Mouse (Mus musculus) retina, embryonic 14.5 days (tissue): ENCODE measurements around the gene Ybx2.
"Not testable (repeated sequence)": the region's sequence is repeated elsewhere in the genome, so short reads cannot be mapped to it uniquely, and the experiment has no call there.

Experiments
- DNase-seq: peaks from one replicate; pipeline ENCODE4 v3.0.0-alpha.2; 2015; ENCODE audit warnings: low spot score

The Ybx2 gene

DNA sequence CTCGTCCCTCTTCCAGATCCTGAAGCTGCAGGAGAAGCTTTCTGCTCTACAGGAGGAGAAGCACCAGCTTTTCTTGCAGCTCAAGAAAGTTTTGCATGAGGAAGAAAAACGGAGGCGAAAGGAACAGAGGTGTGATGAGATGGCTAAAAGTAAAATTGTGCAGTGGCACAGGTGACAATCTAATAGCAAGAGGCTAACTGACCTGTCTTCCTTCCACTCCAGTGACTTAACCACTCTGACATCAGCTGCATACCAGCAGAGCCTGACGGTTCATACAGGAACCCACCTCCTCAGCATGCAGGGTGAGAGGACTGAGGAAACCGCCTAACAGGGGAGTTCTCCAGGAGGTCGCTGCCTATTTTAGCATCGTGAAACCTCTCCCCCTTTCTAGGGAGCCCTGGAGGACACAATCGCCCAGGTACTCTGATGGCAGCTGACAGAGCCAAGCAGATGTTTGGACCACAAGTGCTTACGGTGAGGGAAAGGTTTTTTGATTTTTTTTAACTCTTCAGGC, 20.6 kb upstream of the Ybx2 start:
- no peak for DNase-seq

GRCm38 (mm10) chr11:69915667-69916627, 19.6 kb upstream of the Ybx2 start:
- DNase-seq: no peak

DNA sequence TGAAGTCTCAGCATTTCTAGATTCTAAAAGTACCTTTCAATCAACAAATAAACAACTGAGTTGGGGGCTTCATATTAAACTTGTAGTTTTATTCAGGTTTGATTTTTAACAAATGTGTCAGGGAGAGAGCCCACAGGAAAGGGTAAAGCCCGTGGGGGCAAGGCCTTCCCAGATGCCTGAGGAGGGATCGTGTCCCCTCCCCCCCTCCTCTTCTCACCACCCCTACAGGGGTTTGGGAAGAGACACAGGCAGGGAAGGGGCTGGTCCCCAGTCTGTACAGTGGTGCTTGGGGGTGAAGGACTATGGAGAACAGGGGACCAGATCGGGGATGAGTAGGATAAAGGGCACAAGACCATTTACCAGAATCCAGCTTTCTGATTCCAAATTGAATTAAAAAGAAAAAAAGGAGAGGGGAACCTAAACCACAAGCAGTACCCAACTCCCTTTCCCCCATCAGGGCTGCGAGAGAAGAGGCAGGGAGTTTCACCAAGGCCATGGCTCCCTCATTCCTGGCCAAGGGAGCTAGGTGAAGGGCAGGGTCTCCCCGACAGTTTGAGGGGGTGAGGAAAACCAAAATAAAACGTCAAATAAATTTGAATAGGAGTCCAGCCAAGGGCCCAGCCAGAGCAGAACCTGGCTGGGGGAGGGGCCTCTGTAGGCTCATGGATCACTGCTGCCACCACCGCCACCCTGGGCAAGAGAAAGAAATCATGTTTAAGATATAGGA, 18.8 kb upstream of the Ybx2 start:
- not testable (repeated sequence) for DNase-seq

DNA sequence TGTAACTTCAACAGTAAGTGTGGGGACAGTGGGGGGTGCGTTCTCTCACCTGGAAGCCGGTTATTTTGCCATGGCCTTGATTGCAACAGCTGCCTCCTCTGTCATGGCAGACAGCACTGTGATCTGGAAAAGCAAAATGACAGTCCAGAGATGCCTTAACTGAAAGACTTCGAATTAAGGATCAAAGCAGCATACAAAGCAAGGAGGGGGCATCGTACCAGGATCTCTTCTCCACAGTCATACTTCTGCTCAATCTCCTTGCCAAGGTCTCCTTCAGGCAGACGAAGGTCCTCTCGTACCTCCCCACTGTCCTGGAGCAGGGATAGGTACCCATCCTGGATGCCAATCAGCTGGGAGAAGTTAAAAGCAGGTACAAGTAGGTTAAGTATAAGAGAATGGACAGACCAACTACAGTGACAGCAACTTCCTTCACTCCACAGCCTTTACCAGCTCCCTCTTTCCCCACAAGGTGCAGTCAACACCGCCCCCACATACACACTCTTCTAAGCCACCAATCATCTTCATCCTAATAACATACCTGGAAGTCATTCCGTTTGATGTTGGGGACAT, 18.1 kb upstream of the Ybx2 start:
- DNase-seq: no peak

- no peak for DNase-seq
Measured at GRCm38 (mm10) chr11:69918118-69918517, 17.5 kb upstream of the Ybx2 start.

GRCm38 (mm10) chr11:69919053-69919452, 16.5 kb upstream of the Ybx2 start:
- no peak for DNase-seq

- peak; percentile 74 for DNase-seq
Measured at GRCm38 (mm10) chr11:69919661-69920265, 15.8 kb upstream of the Ybx2 start.

GRCm38 (mm10) chr11:69920266-69921031, 15.1 kb upstream of the Ybx2 start:
- DNase-seq: peak; percentile 42

GRCm38 (mm10) chr11:69921114-69922011, 14.2 kb upstream of the Ybx2 start, which contains the start of gene Eif5a:
Eif5a (minus strand) TSS chr11:69921958.
- peak; percentile 100 for DNase-seq

GRCm38 (mm10) chr11:69922012-69922756, 13.4 kb upstream of the Ybx2 start:
- no peak for DNase-seq

- DNase-seq: no peak
Measured at GRCm38 (mm10) chr11:69922796-69923195, 12.8 kb upstream of the Ybx2 start.

GRCm38 (mm10) chr11:69927501-69927900, 8.1 kb upstream of the Ybx2 start:
- no peak for DNase-seq

- no peak for DNase-seq
Measured at GRCm38 (mm10) chr11:69929712-69930111, 5.9 kb upstream of the Ybx2 start.

DNA sequence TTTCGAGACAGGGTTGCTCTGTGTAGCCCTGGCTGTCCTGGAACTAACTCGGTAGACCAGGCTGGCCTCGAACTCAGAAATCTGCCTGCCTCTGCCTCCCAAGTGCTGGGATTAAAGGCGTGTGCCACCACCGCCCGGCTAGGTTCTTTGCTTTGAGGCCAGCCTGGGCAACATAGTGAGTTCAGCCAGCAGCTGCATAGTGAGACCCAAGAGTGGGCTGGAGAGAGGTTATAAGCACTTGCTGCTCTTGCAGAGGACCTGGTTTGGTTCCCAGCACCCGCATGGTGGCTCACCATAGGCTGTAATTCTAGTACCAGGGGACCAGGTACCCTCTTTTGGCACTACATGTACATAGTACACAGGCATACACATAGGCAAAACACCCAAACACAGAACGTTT, 5.4 kb upstream of the Ybx2 start:
- not testable (repeated sequence) for DNase-seq

DNA sequence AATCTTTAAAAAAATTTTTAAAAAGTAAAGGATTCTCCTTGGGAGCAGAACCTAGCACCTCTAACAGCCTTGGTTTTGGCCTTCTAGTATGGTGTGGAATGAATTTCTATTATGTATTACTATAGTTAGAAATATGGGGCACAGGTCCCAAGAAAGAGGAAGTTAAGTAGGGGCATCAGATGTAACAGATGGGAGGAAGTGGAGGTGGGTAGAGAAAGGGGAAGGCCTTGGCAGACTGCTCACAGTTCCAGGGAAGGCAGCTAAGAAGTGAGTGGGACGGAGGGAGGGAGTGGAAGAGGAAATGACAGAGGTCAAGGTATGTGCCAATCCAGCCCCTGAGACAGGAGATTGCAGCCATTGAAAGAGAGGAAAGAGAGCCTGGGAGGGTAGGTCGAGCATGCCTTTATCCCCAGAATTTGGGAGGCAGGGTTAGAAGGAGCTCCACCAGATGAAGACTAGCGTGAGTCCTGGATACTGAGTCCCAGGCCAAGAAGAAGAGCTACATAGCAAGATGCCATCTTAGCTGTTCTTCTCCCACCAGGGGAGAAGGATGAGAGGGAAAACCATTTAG, 4.5 kb upstream of the Ybx2 start:
- no peak for DNase-seq

- no peak for DNase-seq
Measured at GRCm38 (mm10) chr11:69931769-69932168, 3.8 kb upstream of the Ybx2 start.

GRCm38 (mm10) chr11:69932254-69932653, 3.3 kb upstream of the Ybx2 start:
- peak; percentile 23 for DNase-seq

- no peak for DNase-seq
Measured at GRCm38 (mm10) chr11:69933066-69933465, 2.5 kb upstream of the Ybx2 start.

GRCm38 (mm10) chr11:69934169-69934568, 1.4 kb upstream of the Ybx2 start:
- DNase-seq: peak; percentile 96
